In genomic region chr2:80717979-80718378, GRCm38 (mm10) we compare ENCODE assay signal across 19 mouse cellular contexts.
DNase-seq lines count a peak whose midpoint lies in the region; ATAC-seq and TF ChIP-seq lines count a peak whose summit lies in the region.
"Had no signal": no experiment of that assay in that cellular context is flagged by ENCODE, and none has a peak within 500 bp of the region (broad histone marks: within the 10 kb centered on the region; RNA-seq: fewer than 3 reads in every experiment).

No protein-coding gene starts in this region.

- 9% methylated on average over 2 of the region's 2 CpGs for WGBS in heart, adult 2 months
- 75% methylated on average over 2 of the region's 2 CpGs for WGBS in thymus, adult 2 months

- H3K36me3 ChIP-seq in heart, adult 2 months (ENCODE audit: control insufficient read depth, insufficient read depth, low read length) = no peaks in the 10 kb centered on the region
- no peaks in the 10 kb centered on the region for H3K36me3 ChIP-seq in thymus, adult 2 months (ENCODE audit: control insufficient read depth, insufficient read depth, low read length)
- H3K36me3 ChIP-seq: neural tube, embryonic 15.5 days had no signal

- intact Hi-C loops in heart, adult 2 months (cut with DNase I) = no loop called here

- no peak overlapping the region for H3K4me3 ChIP-seq in heart, adult 2 months
- no peak overlapping the region for H3K4me3 ChIP-seq in thymus, adult 2 months (ENCODE audit: control insufficient read depth, insufficient read depth, low read length)
- H3K4me3 ChIP-seq: gastrocnemius, adult 2 months; megakaryocyte, embryonic 14.5 days; neural tube, embryonic 15.5 days had no signal

- TF ChIP-seq EP300 in heart, adult 2 months (IDR thresholded peaks at IDR 0.05; ENCODE audit: insufficient read depth, low read depth, low read length) = no peak

- TF ChIP-seq POLR2A in heart, adult 2 months (IDR thresholded peaks at IDR 0.05; ENCODE audit: insufficient read depth, low read depth, low read length) = no peak
- no peak for TF ChIP-seq POLR2A in thymus, adult 2 months (IDR thresholded peaks at IDR 0.05; ENCODE audit: control insufficient read depth, extremely low read depth, insufficient read depth, low read length, poor library complexity)

- no peak overlapping the region for H3K27ac ChIP-seq in heart, adult 2 months
- no peak overlapping the region for H3K27ac ChIP-seq in thymus, adult 2 months (ENCODE audit: control insufficient read depth, insufficient read depth, low read length)
- H3K27ac ChIP-seq: gastrocnemius, adult 2 months; neural tube, embryonic 15.5 days had no signal

- no peaks in the 10 kb centered on the region for H3K27me3 ChIP-seq in heart, adult 2 months (ENCODE audit: control insufficient read depth, insufficient read depth, low read length)
- no peaks in the 10 kb centered on the region for H3K27me3 ChIP-seq in thymus, adult 2 months (ENCODE audit: control insufficient read depth, insufficient read depth, low read length)
- H3K27me3 ChIP-seq: megakaryocyte, embryonic 14.5 days; neural tube, embryonic 15.5 days had no signal

- peak; percentile 92 for ATAC-seq in inflammation-experienced regulatory T-cells, adult 6 months
- ATAC-seq: midbrain, embryonic 16.5 days had no signal

- peak; percentile 43 for DNase-seq in heart, adult 8-10 months (ENCODE audit: low spot score)
- DNase-seq in heart, adult 2 months = no peak
- peak; percentile 20 for DNase-seq in CD4-positive helper T cell, adult 2 months (ENCODE audit: low read depth, low spot score)
- DNase-seq in Muller cell, postnatal 12 days (ENCODE audit: inconsistent ontology term) = peak; percentile 22
- DNase-seq in thymus, adult 2 months = no peak
- DNase-seq in cerebellum, postnatal 4 days (ENCODE audit: low spot score in 2 of 2) = no peak
- DNase-seq: adrenal gland, adult 8-10 months; cerebellum, adult 9-10 months; gastrocnemius, adult 2 months; kidney, adult 8-10 months; kidney, postnatal 36 days; layer of hippocampus, adult 9-11 months; lung, adult 18-20 months; right cerebral cortex, postnatal 14 days; spleen, adult 18-20 months had no signal

- TF ChIP-seq CTCF in heart, adult 2 months (IDR thresholded peaks at IDR 0.05) = no peak
- no peak for TF ChIP-seq CTCF in thymus, adult 2 months (IDR thresholded peaks at IDR 0.05; ENCODE audit: borderline replicate concordance, control insufficient read depth, extremely low read depth, insufficient read depth, low read length, poor library complexity)

- no peaks in the 10 kb centered on the region for H3K79me2 ChIP-seq in heart, adult 2 months (replicated peaks; ENCODE audit: control insufficient read depth, insufficient read depth, low read length)

- H3K9ac ChIP-seq in heart, adult 2 months (ENCODE audit: low read depth, low read length) = no peak overlapping the region
- H3K9ac ChIP-seq: neural tube, embryonic 15.5 days had no signal

- no peaks in the 10 kb centered on the region for H3K4me1 ChIP-seq in heart, adult 2 months (ENCODE audit: control insufficient read depth, insufficient read depth, low read length)
- no peaks in the 10 kb centered on the region for H3K4me1 ChIP-seq in thymus, adult 2 months (replicated peaks; ENCODE audit: control insufficient read depth, insufficient read depth, low read length)
- H3K4me1 ChIP-seq: megakaryocyte, embryonic 14.5 days; neural tube, embryonic 15.5 days had no signal

Comparison
In these comparisons a context has a peak if more than half of its experiments do, and no peak if none do; other contexts are left out.
1. DNase-seq: peak in heart, adult 8-10 months (single experiment), CD4-positive helper T cell, adult 2 months (single experiment) and Muller cell, postnatal 12 days (single experiment); none in heart, adult 2 months (0 of 2), thymus, adult 2 months (single experiment) and cerebellum, postnatal 4 days (0 of 2).